Mouse (Mus musculus) MEL (cell line): ENCODE measurements around the gene Slc7a6os. TPM values are rescaled to one million over a fixed set of nuclear protein-coding genes. Genes with fewer than 3 reads are reported as not detected.

Source experiments
- DNase-seq: peaks from one replicate; pipeline ENCODE4 v3.0.0; 2011; ENCODE audit warnings: low read depth, low spot score
- H3K27ac ChIP-seq: 2 replicates; pipeline ENCODE4 v1.5.1; 2012; ENCODE audit warnings: low read depth, mild to moderate bottlenecking, control low read depth, low read length, moderate library complexity; ENCODE audit not compliant: control insufficient read depth
- H3K27me3 ChIP-seq, 2 experiments: fragments of 150-350 bp in 1 of 2; sonication (generic) in 1 of 2; 2 replicates each; pipeline ENCODE4 v1.6.1; 2012; ENCODE audit warnings: low read length in 2 of 2, mild to moderate bottlenecking in 2 of 2, improper control_type of control experiment in 1 of 2, moderate library complexity in 1 of 2; ENCODE audit not compliant: insufficient read depth in 2 of 2, control insufficient read depth in 1 of 2
- H3K36me3 ChIP-seq, 2 experiments: 2 replicates each; pipeline ENCODE4 v1.6.1; 2012 to 2014; ENCODE audit warnings: low read length in 2 of 2, improper control_type of control experiment in 1 of 2, inconsistent platforms in 1 of 2, mild to moderate bottlenecking in 1 of 2; ENCODE audit not compliant: insufficient read depth in 2 of 2, control insufficient read depth in 1 of 2
- H3K4me1 ChIP-seq, 2 experiments: fragments of 150-350 bp in 1 of 2; sonication (generic) in 1 of 2; 2 replicates each; pipeline ENCODE4 v1.6.1; 2012; ENCODE audit warnings: low read length in 2 of 2, improper control_type of control experiment in 1 of 2, mild to moderate bottlenecking in 1 of 2; ENCODE audit not compliant: insufficient read depth in 2 of 2, control insufficient read depth in 1 of 2
- H3K4me3 ChIP-seq, 2 experiments: fragments of 150-350 bp in 1 of 2; sonication (generic) in 1 of 2; 2 replicates each; pipeline ENCODE4 v1.5.1; 2012; ENCODE audit warnings: low read depth in 2 of 2, low read length in 2 of 2, mild to moderate bottlenecking in 2 of 2, moderate library complexity in 2 of 2, control low read depth in 1 of 2, improper control_type of control experiment in 1 of 2; ENCODE audit not compliant: control insufficient read depth in 1 of 2, insufficient read depth in 1 of 2
- H3K79me2 ChIP-seq: 2 replicates; pipeline ENCODE4 v1.6.1; 2012; ENCODE audit warnings: mild to moderate bottlenecking, low read length, moderate library complexity; ENCODE audit not compliant: control insufficient read depth, poor library complexity, insufficient read depth
- H3K9ac ChIP-seq: 2 replicates; pipeline ENCODE4 v1.6.1; 2012; ENCODE audit warnings: low read depth, mild to moderate bottlenecking, control low read depth, low read length, moderate library complexity; ENCODE audit not compliant: control insufficient read depth, poor library complexity, severe bottlenecking
- H3K9me3 ChIP-seq: fragments of 150-350 bp; sonication (generic); replicated peaks from 2 replicates; pipeline ENCODE4 v1.6.1; 2012; ENCODE audit warnings: mild to moderate bottlenecking, low read length, improper control_type of control experiment, moderate library complexity; ENCODE audit not compliant: insufficient read depth
- BHLHE40 ChIP-seq: IDR thresholded peaks from 2 replicates; pipeline ENCODE4 v1.6.1; 2012; ENCODE audit warnings: low read depth, mild to moderate bottlenecking, inconsistent platforms, low read length, improper control_type of control experiment, borderline replicate concordance
- CHD1 ChIP-seq: IDR thresholded peaks from 2 replicates; pipeline ENCODE4 v1.6.1; 2012; ENCODE audit warnings: low read depth, mild to moderate bottlenecking, inconsistent platforms, low read length, improper control_type of control experiment
- CTCF ChIP-seq, 3 experiments: IDR thresholded peaks in 2 of 3; conservative IDR thresholded peaks in 1 of 3; 2 replicates each; pipeline ENCODE4 v1.5.1; 2011 to 2012; ENCODE audit warnings: low read length in 3 of 3, low read depth in 2 of 3, mild to moderate bottlenecking in 2 of 3, improper control_type of control experiment in 1 of 3, inconsistent platforms in 1 of 3, mixed read lengths in 1 of 3, moderate library complexity in 1 of 3; ENCODE audit not compliant: control insufficient read depth in 1 of 3, insufficient read depth in 1 of 3, poor library complexity in 1 of 3, severe bottlenecking in 1 of 3
- GATA1 ChIP-seq: IDR thresholded peaks from 2 replicates; pipeline ENCODE4 v1.6.1; 2011; ENCODE audit warnings: low read depth, low read length, improper control_type of control experiment
- KAT2A ChIP-seq: conservative IDR thresholded peaks from 2 replicates; pipeline ENCODE4 v1.6.1; 2012; ENCODE audit warnings: low read depth, low read length, improper control_type of control experiment, inconsistent platforms
- MAFK ChIP-seq: IDR thresholded peaks from 2 replicates; pipeline ENCODE4 v1.6.1; 2011; ENCODE audit warnings: low read depth, mild to moderate bottlenecking, low read length, improper control_type of control experiment, borderline replicate concordance
- NRF1 ChIP-seq: IDR thresholded peaks from 2 replicates; pipeline ENCODE4 v1.6.1; 2014; ENCODE audit warnings: low read depth, mild to moderate bottlenecking, inconsistent platforms, low read length, improper control_type of control experiment, moderate library complexity; ENCODE audit not compliant: poor library complexity, insufficient read depth, severe bottlenecking
- SMC3 ChIP-seq: IDR thresholded peaks from 2 replicates; pipeline ENCODE4 v1.6.1; 2011; ENCODE audit warnings: low read depth, low read length, improper control_type of control experiment
- TBP ChIP-seq: IDR thresholded peaks from 2 replicates; pipeline ENCODE4 v1.8.0; 2011; ENCODE audit warnings: low read depth, low read length, improper control_type of control experiment
- ZNF384 ChIP-seq: IDR thresholded peaks from 2 replicates; pipeline ENCODE4 v1.6.1; 2012; ENCODE audit warnings: low read depth, mild to moderate bottlenecking, inconsistent platforms, low read length, improper control_type of control experiment
- polyA plus RNA-seq, 2 experiments: library from polyadenylated mRNA; stranded (reverse) in 1 of 2; unstranded in 1 of 2; fragments of >175 nt in 1 of 2; fragments of >200 nt in 1 of 2; gene quantifications; 2 replicates each; pipeline versions ENCODE4 v1.2.1 to v1.2.4; 2012; ENCODE audit warnings: low replicate concordance in 2 of 2, low read depth in 1 of 2; ENCODE audit not compliant: insufficient read length in 2 of 2, insufficient read depth in 1 of 2, missing spikeins in 1 of 2
- total RNA-seq: library from RNA; depleted of rRNA; stranded (reverse); fragments of 300-350 nt; gene quantifications from 2 replicates; pipeline ENCODE4 v1.2.3, GENCODE M21; 2012

The Slc7a6os gene
- total and polyA plus RNA-seq, 3 experiments = 52.0 to 53.6 TPM; not detected in 1

GRCm38 (mm10) chr8:106219620-106220019 lies 8.9 kb upstream of the Slc7a6os start:
- DNase-seq = no peak
- Histone ChIP-seq H3K9me3 (no peaks in the 10 kb centered on the region), H3K36me3 (peaks cover 0 to 33% of the 10 kb centered on the region in 2 experiments; a peak in 2 of 4 replicates), H3K9ac (no peak overlapping the region), H3K27ac (no peak overlapping the region), H3K4me3 (no peak overlapping the region), H3K79me2 (no peaks in the 10 kb centered on the region), H3K4me1 (no peaks in the 10 kb centered on the region), H3K27me3 (no peaks in the 10 kb centered on the region)
- TF ChIP-seq BHLHE40 (no peak), MAFK (no peak), NRF1 (no peak), CTCF (IDR thresholded peaks at IDR 0.05 in 2 of 3, conservative IDR thresholded peaks at IDR 0.05 in 1 of 3; ENCODE audit: control insufficient read depth in 1 of 3, insufficient read depth in 1 of 3, low read depth in 2 of 3, low read length in 3 of 3, poor library complexity in 1 of 3, severe bottlenecking in 1 of 3) (peak in 2 of 3 experiments; percentile 12 to 41; a peak in 3 of 6 replicates), SMC3 (peak; percentile 31), ZNF384 (no peak), KAT2A (no peak)

- no peak for DNase-seq
- Histone ChIP-seq H3K4me3 (no peak overlapping the region), H3K27me3 (no peaks in the 10 kb centered on the region), H3K27ac (no peak overlapping the region), H3K36me3 (peaks cover 9 to 29% of the 10 kb centered on the region in 2 experiments), H3K9ac (no peak overlapping the region), H3K9me3 (no peaks in the 10 kb centered on the region), H3K79me2 (peaks cover 29% of the 10 kb centered on the region), H3K4me1 (peaks cover 0 to 2% of the 10 kb centered on the region in 2 experiments; a peak in 1 of 4 replicates)
- TF ChIP-seq CHD1 (no peak), SMC3 (no peak), MAFK (peak; percentile 82)
These were observed 3.2 kb upstream of the Slc7a6os start for GRCm38 (mm10) chr8:106213959-106214358.

- no peaks in the 10 kb centered on the region for H3K9me3 ChIP-seq
- peak overlapping the region; percentile 88 for H3K9ac ChIP-seq
- H3K4me3 ChIP-seq = peak overlapping the region; percentile 83 to 95
- H3K27me3 ChIP-seq = no peaks in the 10 kb centered on the region
- H3K79me2 ChIP-seq = peaks cover 39% of the 10 kb centered on the region
- peak overlapping the region; percentile 73 for H3K27ac ChIP-seq
- peaks cover 0 to 2% of the 10 kb centered on the region in 2 experiments; a peak in 1 of 4 replicates for H3K4me1 ChIP-seq
- H3K36me3 ChIP-seq = peaks cover 19 to 22% of the 10 kb centered on the region in 2 experiments
- DNase-seq = peak; percentile 69
- TF ChIP-seq GATA1 = peak; percentile 35; the same call in 1 of the 2 replicates
- no peak for TF ChIP-seq TBP
These were observed 686 bp upstream of the Slc7a6os start for GRCm38 (mm10) chr8:106211421-106211820.
